Mouse (Mus musculus) thymus, postnatal 25 days (tissue): ENCODE results near the gene Adat3.
"Not testable (repeated sequence)": the region's sequence is repeated elsewhere in the genome, so short reads cannot be mapped to it uniquely, and the experiment has no call there.

Experiments
- DNase-seq: peaks from one replicate; pipeline ENCODE4 v3.0.0; 2022

Gene Adat3

GRCm38 (mm10) chr10:80611024-80611423 lies 8.3 kb downstream of the Adat3 start:
- DNase-seq = peak; percentile 87

GRCm38 (mm10) chr10:80611905-80612304 lies 9.2 kb downstream of the Adat3 start:
- DNase-seq = no peak

- no peak for DNase-seq
These were observed 11.1 kb downstream of the Adat3 start for GRCm38 (mm10) chr10:80613821-80614220.

- peak; percentile 52 for DNase-seq
These were observed 11.7 kb downstream of the Adat3 start for GRCm38 (mm10) chr10:80614351-80614750.

GRCm38 (mm10) chr10:80618181-80618580 lies 15.5 kb downstream of the Adat3 start:
- DNase-seq = peak; percentile 80

- no peak for DNase-seq
These were observed 17.0 kb downstream of the Adat3 start for GRCm38 (mm10) chr10:80619465-80620244.

GRCm38 (mm10) chr10:80620365-80620764 lies 17.7 kb downstream of the Adat3 start:
- DNase-seq = no peak

GRCm38 (mm10) chr10:80620796-80621689 lies 18.4 kb downstream of the Adat3 start:
- DNase-seq = peak; percentile 26

GRCm38 (mm10) chr10:80621690-80621939 lies 18.9 kb downstream of the Adat3 start:
- DNase-seq = no peak

- peak; percentile 99 for DNase-seq
These were observed 19.4 kb downstream of the Adat3 start for GRCm38 (mm10) chr10:80621940-80622660.

- DNase-seq = peak; percentile 82
These were observed 20.2 kb downstream of the Adat3 start, which contains the start of gene Csnk1g2 for GRCm38 (mm10) chr10:80622661-80623456. Gene Csnk1g2 (plus strand): TSS chr10:80622838.

- peak; percentile 88 for DNase-seq
These were observed 20.9 kb downstream of the Adat3 start for GRCm38 (mm10) chr10:80623457-80624191.

GRCm38 (mm10) chr10:80625764-80626163 lies 23.1 kb downstream of the Adat3 start:
- no peak for DNase-seq

- no peak for DNase-seq
These were observed 25.0 kb downstream of the Adat3 start for GRCm38 (mm10) chr10:80627685-80628084.

GRCm38 (mm10) chr10:80628925-80629324 lies 26.2 kb downstream of the Adat3 start:
- no peak for DNase-seq

GRCm38 (mm10) chr10:80635345-80635744 lies 32.7 kb downstream of the Adat3 start:
- no peak for DNase-seq

- DNase-seq = no peak
These were observed 44.3 kb downstream of the Adat3 start for GRCm38 (mm10) chr10:80646936-80647335.

- not testable (repeated sequence) for DNase-seq
These were observed 47.2 kb downstream of the Adat3 start for GRCm38 (mm10) chr10:80649910-80650309.

- DNase-seq = no peak
These were observed 47.7 kb downstream of the Adat3 start for GRCm38 (mm10) chr10:80650392-80650791.

GRCm38 (mm10) chr10:80653156-80653720 lies 50.6 kb downstream of the Adat3 start:
- no peak for DNase-seq

GRCm38 (mm10) chr10:80654866-80655265 lies 52.2 kb downstream of the Adat3 start:
- no peak for DNase-seq
